Mouse (Mus musculus): Measurements from ENCODE around the gene Prkca.

Gene Prkca

GRCm38 (mm10) chr11:107946823-107947222 lies 396.9 kb downstream of the Prkca start:
- no peak for DNase-seq (ENCODE audit: low spot score)

- no peak for DNase-seq (ENCODE audit: low spot score)
Observed at GRCm38 (mm10) chr11:107936929-107937328, 406.8 kb downstream of the Prkca start.

GRCm38 (mm10) chr11:107931721-107932120 lies 412.0 kb downstream of the Prkca start:
- DNase-seq (ENCODE audit: low spot score) = no peak

- DNase-seq (ENCODE audit: low spot score) = no peak
Observed at GRCm38 (mm10) chr11:107931288-107931687, 412.4 kb downstream of the Prkca start.

GRCm38 (mm10) chr11:107929712-107930111 lies 414.0 kb downstream of the Prkca start:
- no peak for DNase-seq (ENCODE audit: low spot score)

GRCm38 (mm10) chr11:107919852-107920508 lies 423.7 kb downstream of the Prkca start:
- DNase-seq (ENCODE audit: low spot score) = no peak

GRCm38 (mm10) chr11:107917721-107918235 lies 425.9 kb downstream of the Prkca start:
- DNase-seq (ENCODE audit: low spot score) = no peak

GRCm38 (mm10) chr11:107914634-107915226 lies 429.0 kb downstream of the Prkca start, which contains the start of gene Cacng5:
TSS of gene Cacng5 (minus strand) at chr11:107915055.
- no peak for DNase-seq (ENCODE audit: low spot score)

GRCm38 (mm10) chr11:107913317-107913716 lies 430.4 kb downstream of the Prkca start:
- DNase-seq (ENCODE audit: low spot score) = no peak

- no peak for DNase-seq (ENCODE audit: low spot score)
Observed at GRCm38 (mm10) chr11:107905364-107905763, 438.4 kb downstream of the Prkca start.

GRCm38 (mm10) chr11:107903966-107904605 lies 439.6 kb downstream of the Prkca start:
- no peak for DNase-seq (ENCODE audit: low spot score)

- no peak for DNase-seq (ENCODE audit: low spot score)
Observed at GRCm38 (mm10) chr11:107900470-107900869, 443.3 kb downstream of the Prkca start.

GRCm38 (mm10) chr11:107898698-107899097 lies 445.0 kb downstream of the Prkca start:
- DNase-seq (ENCODE audit: low spot score) = no peak

GRCm38 (mm10) chr11:107895635-107896034 lies 448.1 kb downstream of the Prkca start:
- no peak for DNase-seq (ENCODE audit: low spot score)

GRCm38 (mm10) chr11:107891377-107891776 lies 452.4 kb downstream of the Prkca start:
- no peak for DNase-seq (ENCODE audit: low spot score)

- DNase-seq (ENCODE audit: low spot score) = no peak
Observed at GRCm38 (mm10) chr11:107887342-107887741, 456.4 kb downstream of the Prkca start.
